Mouse (Mus musculus) right cerebral cortex, adult 2 months (tissue): ENCODE data around the gene Klhl6.
"Not testable (repeated sequence)": the region's sequence is repeated elsewhere in the genome, so short reads cannot be mapped to it uniquely, and the experiment has no call there.

Experiments
- DNase-seq, 2 experiments: peaks; one replicate each; pipeline ENCODE4 v3.0.0; 2021 to 2022; ENCODE audit warnings: low spot score in 2 of 2

Gene Klhl6

DNA sequence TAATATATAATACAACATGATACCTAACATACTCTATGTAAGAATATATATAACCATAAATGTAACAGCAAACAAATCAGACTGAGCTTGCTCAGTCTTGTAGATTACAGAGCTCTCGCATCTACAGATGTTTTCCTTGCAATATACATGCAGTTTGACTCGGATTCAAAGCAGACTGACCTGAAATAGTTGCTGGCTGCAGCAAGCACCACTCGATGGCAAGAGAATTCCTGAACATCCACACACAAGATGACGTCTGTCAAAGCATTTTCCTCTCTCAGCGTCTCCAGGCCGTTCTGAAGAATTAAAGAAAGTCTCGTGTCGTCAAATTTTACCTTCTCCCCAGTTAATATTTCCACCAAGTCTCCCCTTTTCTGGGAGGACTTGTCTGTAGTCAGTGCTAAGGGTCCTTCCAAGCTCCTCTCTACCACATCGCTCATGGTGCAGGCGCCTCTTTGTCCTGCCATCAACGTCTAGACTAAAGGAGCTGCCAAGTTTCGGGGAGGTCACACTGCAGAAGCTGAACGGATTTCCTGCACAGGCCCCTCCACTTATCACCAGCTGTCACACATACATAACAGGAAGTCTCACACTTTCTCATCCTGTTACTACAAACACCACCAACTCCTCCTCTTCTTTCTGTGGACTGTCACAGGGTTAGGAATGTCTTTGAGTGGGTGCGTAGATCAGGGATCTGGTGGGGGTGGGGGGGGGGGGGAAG, at the start of gene Klhl6:
Gene Klhl6, minus strand, starts transcription at position 501 of the 721 bp plus-strand sequence.
- no peak for DNase-seq

DNA sequence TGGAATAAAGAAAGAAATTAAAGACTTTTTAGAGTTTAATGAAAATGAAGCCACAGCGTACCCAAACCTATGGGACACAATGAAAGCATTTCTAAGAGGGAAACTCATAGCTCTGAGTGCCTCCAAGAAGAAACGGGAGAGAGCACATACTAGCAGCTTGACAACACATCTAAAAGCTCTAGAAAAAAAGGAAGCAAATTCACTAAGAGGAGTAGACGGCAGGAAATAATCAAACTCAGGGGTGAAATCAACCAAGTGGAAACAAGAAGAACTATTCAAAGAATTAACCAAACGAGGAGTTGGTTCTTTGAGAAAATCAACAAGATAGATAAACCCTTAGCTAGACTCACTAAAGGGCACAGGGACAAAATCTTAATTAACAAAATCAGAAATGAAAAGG, 44.4 kb upstream of the Klhl6 start:
- not testable (repeated sequence) for DNase-seq

DNA sequence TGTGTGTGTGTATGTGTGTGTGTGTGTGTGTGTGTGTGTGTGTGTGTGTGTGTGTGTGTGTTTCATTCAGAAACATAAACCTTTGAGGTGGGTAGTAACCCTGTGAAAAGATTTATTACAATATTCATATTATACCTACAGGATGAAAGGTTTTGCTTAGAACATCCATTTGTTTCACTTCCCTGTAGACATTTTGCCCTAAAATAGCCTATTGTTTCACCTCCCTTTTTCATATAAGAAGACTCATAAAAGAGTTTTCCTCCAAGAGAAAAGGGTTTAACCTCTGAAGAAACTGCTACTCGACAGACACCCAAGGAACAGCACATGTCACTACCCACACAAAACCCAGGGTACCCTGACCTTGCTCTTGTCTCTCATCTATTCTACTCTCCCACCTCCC, 40.0 kb upstream of the Klhl6 start:
- no peak for DNase-seq

DNA sequence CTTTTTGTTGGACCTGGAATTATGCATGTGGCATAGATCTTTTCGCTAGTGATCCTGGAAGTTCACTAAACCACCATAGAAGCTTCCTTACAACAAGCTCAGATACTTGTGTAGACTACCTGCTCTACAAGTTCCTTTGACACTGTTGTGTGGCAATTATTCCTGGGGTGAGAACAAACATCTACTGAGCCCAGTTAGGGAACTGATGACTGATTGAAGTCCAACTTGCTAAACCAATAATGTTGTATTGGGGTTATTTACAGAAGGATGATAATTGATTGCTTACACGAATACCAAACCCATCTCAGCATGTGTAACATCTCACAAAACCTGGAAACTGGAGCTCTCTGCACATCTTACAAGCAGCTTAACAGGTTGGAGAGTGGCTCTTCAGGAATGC, 39.0 kb upstream of the Klhl6 start:
- no peak for DNase-seq

DNA sequence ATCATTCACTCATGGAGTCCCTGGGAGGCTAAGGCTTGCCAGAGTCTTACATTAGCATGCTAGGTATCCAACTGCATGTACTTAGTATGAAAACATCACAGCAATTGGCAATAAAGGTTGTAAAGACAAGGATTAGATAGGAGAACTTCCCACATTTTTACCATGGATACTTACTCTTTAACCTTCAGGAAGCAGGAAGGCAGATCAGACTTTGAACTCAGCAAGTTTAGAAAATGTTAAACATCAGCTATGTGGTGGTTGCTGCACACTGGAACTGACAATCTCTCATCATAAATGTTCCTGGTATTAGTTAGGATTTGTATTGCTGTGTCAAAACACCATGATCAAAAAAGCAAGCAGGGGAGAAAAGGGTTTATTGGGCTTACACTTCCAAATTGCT, 29.8 kb upstream of the Klhl6 start:
- DNase-seq: no peak

DNA sequence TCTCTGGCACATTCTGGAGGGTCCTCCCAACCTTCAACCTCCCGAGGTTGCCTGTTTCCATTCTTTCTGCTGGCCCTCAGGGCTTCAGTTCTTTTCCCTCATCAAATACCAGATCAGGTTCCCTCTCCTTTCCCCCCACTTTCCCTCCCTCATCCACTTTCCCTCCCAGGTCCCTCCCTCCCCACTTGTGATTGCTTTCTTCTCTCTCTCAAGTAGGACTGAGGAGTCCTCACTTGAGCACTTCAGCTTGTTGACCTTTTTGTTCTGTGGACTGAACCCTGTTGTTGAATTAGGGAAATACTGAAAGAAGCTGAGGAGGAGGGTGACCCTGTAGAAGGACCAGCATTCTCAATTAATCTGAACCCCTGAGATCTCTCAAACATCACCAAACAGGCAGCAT, 23.2 kb upstream of the Klhl6 start:
- DNase-seq: no peak

DNA sequence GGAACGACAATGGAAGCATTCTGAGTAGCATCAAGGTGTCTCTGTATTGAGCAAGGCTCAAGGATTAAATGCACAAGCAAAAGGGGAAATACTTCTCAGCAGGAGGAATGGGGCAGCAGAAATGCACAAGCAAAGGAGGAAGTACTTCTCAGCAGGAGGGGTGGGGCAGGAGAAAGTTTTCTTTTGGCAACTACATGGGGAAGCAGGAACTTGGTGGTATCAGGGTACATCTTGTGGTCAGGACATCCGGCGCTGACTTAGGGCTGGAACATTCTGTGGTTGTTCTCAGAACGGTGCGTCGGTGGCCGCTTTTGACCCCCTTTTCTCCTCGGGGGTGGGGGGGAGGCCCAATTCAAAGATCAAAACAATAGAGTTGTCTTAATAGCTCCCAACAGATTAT, 17.4 kb upstream of the Klhl6 start:
- DNase-seq: not testable (repeated sequence)

DNA sequence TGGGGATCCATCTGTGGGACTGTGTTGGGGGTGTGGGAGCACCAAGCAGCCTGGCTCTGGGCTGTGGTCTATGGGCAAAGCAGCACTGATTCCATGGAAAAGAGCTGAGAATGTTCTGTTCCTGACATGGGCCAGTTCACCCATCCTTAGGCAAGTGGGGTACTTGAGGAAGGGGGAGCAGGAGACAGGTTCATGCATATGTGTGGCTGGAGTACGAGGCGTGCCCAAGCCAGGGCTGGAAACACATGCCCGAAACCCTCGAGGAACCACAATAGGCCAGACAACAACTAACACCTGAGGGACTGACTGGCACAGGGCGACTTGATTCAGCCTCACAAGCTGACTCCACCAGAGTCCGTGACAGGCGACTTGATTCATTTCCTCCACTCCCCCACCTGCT, 14.8 kb upstream of the Klhl6 start:
- DNase-seq: no peak

DNA sequence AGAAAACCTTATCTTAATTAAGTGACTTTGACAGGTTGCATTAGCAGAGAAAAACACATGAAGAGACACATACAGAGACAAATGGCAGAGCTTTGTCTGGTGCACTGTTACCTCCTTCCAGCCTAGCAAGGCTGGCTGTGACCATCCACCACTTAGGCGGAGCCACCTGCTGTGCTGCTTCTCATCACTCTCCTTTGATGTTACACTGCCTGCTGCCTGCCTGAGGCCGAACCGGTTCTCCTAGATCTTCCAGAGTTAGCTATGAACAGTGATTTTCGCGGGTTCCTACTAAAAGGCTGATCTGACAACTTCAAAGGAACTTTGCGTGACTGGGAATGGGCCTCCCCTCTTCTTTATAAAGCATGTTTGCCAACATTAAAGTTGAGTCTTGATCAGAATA, 14.1 kb upstream of the Klhl6 start:
- not testable (repeated sequence) for DNase-seq

DNA sequence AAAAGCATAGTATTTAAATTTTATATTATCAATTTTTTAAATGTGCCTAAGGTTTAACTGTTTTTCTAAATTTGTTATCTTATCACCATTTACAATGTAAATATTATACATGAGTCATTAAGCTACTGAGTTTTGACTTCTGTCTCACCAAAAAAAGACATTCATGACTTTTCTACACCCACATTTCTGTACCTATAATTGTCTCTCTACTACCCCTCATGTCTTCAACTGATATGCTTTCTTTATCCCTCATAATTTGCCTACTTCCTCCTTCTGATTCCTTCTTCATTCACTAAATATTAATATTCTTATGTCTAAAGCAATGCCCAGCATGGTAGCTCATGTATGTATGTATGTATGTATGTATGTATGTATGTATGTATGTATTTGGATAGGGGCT, 13.0 kb upstream of the Klhl6 start:
- no peak for DNase-seq

DNA sequence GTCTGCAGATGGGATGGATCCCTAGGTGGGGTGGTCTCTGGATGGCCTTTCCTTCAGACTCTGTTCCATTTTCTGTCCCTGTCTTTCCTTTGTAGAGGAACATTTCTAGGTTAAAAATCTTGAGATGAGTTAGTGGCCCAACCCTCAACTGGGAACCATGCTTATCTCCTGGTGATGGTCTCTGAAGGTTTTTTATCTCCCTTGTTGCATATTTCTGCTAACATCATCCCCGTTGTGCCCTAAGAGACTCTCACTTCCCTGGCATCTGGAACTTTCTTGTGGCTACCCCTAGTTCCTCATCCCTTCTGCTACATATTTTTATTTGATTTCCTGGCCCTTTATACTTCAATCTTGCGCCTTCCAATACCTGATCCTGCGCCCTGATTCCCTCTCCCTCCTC, 10.4 kb upstream of the Klhl6 start:
- no peak for DNase-seq

DNA sequence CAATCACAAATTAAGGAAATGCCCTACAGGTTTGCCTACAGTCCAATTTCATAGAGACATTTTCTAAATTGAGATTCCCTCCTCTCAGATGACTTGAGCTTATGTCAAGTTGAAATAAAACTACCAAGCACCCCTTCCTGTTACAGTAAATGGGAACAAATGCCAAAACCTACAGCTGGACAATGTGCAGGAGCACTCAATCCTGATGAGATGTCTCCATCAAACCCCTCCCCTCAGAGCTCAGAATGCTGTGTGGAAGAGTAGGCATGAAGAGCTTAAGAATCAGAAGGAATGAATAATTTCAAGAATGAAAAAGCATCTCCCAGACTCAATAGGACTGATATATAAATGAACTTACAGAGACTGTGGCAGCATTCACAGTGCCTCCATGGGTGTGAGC, 7.7 kb upstream of the Klhl6 start:
- DNase-seq: no peak

DNA sequence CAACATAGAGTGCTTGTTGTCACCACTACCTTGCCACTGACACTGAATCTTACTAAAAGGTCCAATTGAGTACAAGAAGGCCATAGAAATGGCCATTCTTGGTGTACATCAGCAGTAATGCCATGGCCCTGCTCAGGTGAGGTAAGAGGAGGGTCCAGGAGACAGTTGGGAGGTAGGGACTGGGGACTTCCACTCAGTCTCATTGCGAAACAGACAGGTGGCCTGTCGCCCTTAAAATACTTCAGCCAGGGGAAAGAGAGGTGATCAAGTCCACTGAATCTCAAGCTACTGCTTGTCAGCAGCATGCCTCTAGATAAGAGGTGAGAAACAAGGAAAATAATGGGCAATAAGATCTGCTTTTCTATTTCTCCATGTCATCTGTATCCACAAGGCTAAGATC, 4.8 kb upstream of the Klhl6 start:
- DNase-seq: no peak

DNA sequence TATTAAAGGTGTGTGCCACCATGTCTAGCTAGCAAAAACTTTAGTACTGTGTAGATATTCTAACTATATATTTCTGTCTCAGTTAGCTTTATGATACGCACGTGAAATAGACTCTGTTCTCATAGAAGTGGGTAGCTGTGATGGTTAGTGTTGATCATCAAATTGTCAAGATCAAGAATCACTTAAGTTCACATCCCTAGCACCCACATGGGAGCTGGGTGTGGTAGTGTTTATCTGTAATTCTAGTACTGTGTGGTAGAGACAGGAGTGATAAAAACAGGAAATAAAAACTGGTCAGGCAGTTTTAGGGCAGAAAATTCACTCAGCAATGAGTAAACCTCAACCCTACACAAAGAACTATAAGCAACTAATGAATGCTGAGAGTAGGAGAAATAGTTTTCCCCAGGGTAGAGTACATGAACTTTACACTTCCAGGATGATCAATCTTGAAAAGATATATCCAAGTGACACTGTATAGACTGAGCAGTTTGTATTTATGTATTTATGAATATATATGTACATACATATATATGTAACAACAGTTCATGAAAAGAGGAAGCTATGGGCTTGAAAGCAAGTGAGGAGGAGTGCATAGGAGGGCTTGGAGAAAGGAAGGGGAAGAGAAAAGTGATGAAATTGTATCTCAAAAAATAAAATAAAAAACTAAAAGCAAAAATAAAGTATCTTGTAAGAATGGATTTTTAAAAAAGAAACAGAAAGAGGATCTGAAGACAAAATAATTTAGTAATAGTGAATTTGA, 2.2 kb upstream of the Klhl6 start:
- no peak for DNase-seq

DNA sequence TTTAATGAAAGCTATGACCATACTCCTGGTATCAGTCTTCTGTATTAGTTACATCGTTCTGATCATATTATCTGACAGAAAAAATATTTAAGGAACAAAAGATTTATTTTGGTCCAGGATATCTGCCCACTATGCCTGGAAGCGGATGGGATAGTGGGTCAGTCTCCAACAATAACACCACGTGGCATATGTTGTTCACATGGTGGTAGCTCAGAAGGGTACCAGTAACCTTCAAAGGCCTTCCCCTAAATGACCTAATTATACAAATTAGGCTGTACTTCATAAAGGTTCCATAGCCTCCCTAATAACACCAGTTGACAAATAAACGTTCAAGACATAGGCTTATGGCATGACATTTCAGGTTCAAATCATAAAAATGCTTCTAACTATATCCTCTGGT, 722 bp upstream of the Klhl6 start:
- no peak for DNase-seq

DNA sequence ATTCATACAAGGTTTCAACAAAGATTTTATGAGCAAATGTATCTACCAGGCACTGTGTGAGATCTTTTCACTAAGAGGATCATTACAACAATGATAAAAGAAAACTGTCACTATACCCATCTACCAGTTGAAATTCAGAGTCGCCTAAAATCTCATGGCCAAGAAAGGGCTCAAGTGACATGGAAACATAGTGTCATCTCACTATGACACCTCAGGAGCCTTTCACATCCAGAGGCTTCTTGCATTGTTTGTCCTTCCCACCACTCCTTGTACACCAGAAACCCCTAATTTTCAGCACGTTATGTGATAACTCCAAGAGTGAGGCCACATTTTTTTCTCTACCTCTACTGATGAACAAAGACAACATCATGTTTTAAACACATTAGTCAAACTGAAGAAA, 1.2 kb downstream of the Klhl6 start:
- DNase-seq: no peak

DNA sequence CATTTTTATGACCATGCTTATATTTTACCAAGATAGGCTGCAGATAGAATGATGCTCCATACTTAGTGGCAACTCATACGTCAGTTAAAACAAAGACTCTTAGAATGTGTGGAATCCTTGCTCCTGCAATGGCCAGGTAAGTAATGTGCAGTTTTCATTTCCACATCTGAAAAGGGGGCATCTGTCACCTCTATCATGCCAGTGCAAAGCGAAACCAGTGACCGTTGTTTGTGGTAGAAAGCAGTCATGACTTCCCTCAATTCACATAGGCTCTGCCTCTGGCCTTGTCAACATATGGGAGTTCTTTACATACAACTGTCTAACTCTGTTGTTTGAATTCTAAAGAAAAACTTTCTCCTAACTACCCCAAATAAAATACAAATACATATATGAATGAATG, 1.8 kb downstream of the Klhl6 start:
- no peak for DNase-seq

DNA sequence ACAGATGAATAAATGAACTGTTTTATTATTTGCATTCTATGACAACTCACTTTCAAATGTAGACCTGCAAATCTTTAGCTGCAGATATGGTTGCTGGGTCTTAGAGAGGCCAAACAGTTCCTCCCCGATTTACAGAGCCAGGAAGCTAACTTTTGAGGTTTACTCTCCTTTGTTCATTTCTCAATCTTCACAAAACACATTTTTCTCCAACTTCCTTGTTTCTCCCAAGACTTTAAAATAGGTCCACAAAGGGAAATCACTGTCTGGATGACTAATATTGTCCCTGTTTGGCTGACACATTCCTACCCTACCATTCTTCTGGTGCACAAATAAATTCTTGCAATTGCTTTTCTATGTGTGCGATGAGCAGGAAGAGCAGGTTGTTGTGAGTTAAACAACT, 3.1 kb downstream of the Klhl6 start:
- no peak for DNase-seq

DNA sequence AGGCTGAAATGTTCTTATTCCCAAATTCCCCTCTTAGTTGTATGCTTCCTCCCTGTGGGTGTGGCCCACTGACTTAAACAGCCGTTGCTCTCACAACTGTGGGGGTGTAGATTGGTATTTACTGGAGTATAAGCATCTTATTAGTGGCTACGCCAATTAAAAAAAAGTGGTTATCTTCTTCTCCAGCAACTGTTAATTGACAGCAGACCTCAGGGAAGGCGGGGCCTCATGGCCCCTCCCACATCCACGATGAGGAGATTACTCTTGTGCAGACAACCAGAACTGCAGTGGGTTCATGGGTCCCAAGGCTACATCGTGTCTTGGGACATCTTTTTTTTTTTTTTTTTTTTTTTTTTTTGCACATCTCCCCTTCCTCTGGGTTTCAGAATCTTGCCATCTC, 5.6 kb downstream of the Klhl6 start:
- DNase-seq: no peak

DNA sequence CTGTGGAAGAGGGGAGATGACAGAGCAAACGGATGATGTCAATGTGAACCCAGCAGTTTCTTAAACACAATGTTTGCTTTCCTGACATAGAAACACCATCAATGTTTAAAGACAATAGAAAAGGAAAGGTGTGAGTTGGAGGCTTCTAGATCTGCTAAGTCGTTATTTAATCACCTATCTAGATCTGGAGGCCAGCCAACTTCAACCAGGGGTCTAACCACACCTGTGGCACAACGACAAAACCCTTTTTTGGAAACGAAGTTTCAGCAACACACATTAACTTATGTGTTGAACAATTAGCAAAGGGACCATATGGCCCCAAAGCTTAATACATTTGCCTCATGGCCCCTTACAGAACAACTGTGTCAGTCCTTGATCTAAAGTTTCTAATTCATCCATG, 6.0 kb downstream of the Klhl6 start:
- no peak for DNase-seq

DNA sequence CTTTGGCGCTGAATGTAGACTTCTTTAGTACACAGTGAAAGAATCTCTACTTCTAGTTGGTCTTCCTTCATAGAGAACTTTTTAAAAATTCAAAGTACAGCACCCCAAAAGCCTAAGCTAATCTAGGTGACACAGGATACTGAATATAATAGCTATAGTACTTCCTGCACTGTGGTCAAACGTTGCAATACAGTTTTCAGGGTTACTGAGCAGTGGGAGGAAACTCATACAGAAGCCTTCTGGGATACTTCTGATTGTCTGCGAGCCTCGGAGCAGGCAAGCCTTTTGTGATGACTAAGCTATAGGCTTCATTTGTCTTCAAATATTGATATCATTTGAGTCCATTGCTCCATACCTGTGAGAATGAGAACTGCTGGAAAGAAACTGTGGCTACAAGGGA, 7.4 kb downstream of the Klhl6 start:
- no peak for DNase-seq

DNA sequence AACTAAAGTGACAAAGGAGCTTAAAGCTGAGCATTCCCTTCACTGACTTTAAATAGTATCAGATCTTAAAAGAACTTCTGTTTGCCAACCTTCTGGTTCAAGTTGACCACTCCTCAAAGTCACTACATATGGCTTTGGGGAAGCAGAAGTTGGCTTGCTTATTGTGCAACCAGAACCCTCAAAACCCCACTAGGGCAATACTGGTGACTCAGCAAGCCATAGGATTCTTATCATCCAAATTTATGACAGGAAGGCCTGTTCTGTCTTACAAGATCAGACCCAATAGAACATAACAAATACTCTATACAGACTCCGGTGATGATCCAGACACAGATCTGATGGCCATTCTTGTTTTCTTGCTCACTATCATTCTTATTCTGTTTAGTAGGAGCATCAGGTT, 9.4 kb downstream of the Klhl6 start:
- no peak for DNase-seq

DNA sequence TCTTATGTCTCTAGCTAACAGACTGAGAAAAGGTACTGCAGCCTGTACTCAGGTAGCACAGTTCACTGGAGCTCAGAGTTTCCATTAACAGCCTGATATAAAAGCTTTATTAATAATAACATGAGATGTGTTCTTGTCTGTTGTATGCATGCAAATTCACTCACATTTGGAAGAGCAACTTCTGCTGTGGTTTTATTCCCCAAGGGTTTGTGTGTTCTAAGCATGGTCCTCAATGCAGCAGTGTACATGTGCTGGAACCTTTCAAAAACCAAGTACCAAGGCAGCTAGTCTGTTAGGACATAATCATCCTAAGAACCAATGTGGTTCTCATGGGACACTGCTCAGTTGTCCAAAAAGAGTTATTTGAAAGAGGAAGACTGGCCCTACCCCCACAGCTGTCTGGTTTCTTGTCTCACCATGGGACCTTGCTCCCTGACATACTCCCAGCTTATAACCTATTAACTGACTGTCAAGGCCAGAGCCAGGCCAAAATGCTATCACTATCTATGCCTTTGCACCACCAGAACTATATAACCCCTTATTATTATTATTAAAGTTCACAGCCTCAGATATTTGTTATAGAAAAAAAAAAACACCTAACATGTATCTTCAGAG, 10.0 kb downstream of the Klhl6 start:
- no peak for DNase-seq
